Mouse (Mus musculus): ENCODE measurements around the gene Neurl1a. TPM values are rescaled to one million over a fixed set of nuclear protein-coding genes. Genes with fewer than 3 reads are reported as not detected.

Gene Neurl1a
- 8.7 and 10.7 TPM in 2 replicates for polyA plus RNA-seq (2015; fragmentation: Nextera tagmentation; extraction: Ambion mirVana)

GRCm38 (mm10) chr19:47178431-47179271 is at the start of gene Neurl1a:
Gene Neurl1a, plus strand, starts transcription at chr19:47178820.

DNA sequence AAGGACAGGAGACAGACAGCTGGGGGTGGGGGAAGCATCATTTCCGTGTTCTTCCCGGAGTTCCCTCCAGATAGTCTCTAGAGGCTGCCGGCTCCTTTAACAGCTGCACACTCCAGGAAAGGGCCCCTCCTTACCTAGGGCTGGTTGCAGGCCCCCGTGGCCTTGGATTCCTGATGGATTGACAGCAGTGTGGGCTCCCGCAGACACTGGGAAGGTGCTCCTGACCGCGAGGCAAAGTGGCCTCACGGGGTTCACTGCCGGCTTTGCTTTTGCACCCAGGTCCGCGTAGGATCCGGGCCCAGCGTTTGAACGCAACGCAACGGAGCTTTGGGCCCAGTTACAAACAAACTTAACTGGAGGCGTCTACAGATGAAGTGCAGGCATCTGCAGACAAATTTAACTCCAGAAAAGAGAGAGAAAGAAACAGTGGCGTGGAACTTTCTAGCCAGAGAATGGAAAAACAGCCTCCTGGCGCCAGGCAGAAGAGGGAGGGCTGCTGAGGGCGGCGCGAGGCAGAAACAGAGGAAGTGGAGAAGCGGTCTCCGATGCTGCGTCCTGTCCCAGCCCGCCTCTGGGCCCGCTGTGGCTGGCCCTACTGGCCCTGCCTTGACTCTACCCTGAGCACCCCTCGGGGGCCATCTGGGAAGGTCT is 40.7 kb upstream of the Neurl1a start, which contains the start of gene Calhm2:
TSS of gene Calhm2 (minus strand) at position 524 of the 651 bp plus-strand sequence.

GRCm38 (mm10) chr19:47144154-47144553 is 34.5 kb upstream of the Neurl1a start, which contains the start of gene Calhm1:
Gene Calhm1, minus strand, starts transcription at chr19:47144254.

GRCm38 (mm10) chr19:47157664-47158063 is 21.0 kb upstream of the Neurl1a start, which contains the start of gene Calhm3:
Gene Calhm3, minus strand, starts transcription at chr19:47157764.

Small RNA genes lying within 50 kb of the gene (microRNA-seq; reads per million reads assigned to microRNA genes)
- gene Mir6995 (ENCODE audit: borderline replicate concordance, insufficient number of aligned reads), result not detected

Other genes with a start within 250 kb of the Neurl1a start
- gene Ina, start 164.1 kb upstream of the Neurl1a start, polyA plus RNA-seq (2015; fragmentation: Nextera tagmentation; extraction: Ambion mirVana), result 24.2 and 77.6 TPM in 2 replicates
- 34.8 and 61.8 TPM in 2 replicates for gene Nt5c2, start 163.7 kb upstream of the Neurl1a start, polyA plus RNA-seq (2015; fragmentation: Nextera tagmentation; extraction: Ambion mirVana)
- 10.7 and 16.2 TPM in 2 replicates for gene Pcgf6, start 127.9 kb upstream of the Neurl1a start, polyA plus RNA-seq (2015; fragmentation: Nextera tagmentation; extraction: Ambion mirVana)
- 2.7 and 3.7 TPM in 2 replicates for gene Taf5, start 111.1 kb upstream of the Neurl1a start, polyA plus RNA-seq (2015; fragmentation: Nextera tagmentation; extraction: Ambion mirVana)
- 2,800 and 7,070 TPM in 2 replicates for gene Usmg5, start 88.2 kb upstream of the Neurl1a start, polyA plus RNA-seq (2015; fragmentation: Nextera tagmentation; extraction: Ambion mirVana)
- gene Pdcd11, start 88.1 kb upstream of the Neurl1a start, polyA plus RNA-seq (2015; fragmentation: Nextera tagmentation; extraction: Ambion mirVana), result 3.9 and 4.7 TPM in 2 replicates
- 5.4 and 5.5 TPM in 2 replicates for gene Calhm2, start 40.5 kb upstream of the Neurl1a start, polyA plus RNA-seq (2015; fragmentation: Nextera tagmentation; extraction: Ambion mirVana)
- gene Calhm1, start 34.6 kb upstream of the Neurl1a start, polyA plus RNA-seq (2015; fragmentation: Nextera tagmentation; extraction: Ambion mirVana), result not detected in 2 replicates
- gene Calhm3, start 21.1 kb upstream of the Neurl1a start, polyA plus RNA-seq (2015; fragmentation: Nextera tagmentation; extraction: Ambion mirVana), result 0.16 TPM in 1 of 2 replicates, not detected in the other